Mouse (Mus musculus) right cerebral cortex, postnatal 14 days (tissue): ENCODE results near the gene Efcab8.
"Not testable (repeated sequence)": the region's sequence is repeated elsewhere in the genome, so short reads cannot be mapped to it uniquely, and the experiment has no call there.

Experiments
- DNase-seq: peaks from one replicate; pipeline ENCODE4 v3.0.0; 2022

The Efcab8 gene

DNA sequence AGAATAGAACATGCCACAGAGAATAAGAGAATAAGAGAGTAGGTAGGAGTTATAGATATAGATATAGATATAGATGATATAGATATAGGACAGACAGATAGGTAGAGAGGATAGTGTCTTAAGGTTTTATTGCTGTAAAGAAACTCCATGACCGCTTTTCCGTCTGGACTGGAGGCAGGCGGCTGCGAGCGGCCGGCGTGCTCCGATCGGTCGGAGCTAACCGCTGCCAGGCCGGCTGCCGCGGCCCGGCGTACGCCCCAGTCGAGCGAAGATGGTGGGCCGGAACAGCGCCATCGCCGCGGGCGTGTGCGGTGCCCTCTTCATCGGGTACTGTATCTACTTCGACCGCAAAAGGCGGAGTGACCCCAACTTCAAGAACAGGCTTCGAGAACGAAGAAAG is 46.2 kb downstream of the Efcab8 start:
- not testable (repeated sequence) for DNase-seq

DNA sequence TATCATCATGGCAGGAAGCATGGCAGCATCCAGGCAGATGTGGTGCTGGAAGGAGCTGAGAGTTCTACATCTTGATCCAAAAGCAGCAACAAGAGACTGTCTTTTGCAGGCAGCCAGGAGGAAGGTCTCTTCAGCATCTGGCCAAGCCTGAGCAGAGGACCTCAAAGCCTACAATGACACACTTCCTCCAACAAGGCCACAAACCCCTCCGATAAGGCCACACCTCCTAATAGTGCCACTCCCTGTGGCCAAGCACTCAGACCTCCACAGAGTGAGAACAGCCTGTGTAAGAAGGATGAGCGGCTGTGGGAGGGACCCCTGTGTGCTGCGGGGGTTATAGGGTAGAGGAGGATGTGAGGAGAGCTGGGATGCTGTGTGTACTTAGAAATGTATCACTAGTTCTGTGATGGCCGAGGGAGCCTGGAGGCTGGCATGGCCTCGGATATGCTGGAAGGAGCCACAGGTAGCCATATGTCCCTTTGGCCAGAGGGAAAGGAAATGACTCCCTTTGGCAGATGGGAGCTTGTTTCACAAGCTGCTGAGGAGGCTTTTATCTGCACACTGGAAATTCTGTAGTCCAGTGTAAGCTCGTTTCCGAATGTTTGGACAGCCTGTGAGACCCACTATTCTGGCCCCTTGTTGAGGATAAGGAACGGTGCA is 47.6 kb downstream of the Efcab8 start:
- DNase-seq: no peak

DNA sequence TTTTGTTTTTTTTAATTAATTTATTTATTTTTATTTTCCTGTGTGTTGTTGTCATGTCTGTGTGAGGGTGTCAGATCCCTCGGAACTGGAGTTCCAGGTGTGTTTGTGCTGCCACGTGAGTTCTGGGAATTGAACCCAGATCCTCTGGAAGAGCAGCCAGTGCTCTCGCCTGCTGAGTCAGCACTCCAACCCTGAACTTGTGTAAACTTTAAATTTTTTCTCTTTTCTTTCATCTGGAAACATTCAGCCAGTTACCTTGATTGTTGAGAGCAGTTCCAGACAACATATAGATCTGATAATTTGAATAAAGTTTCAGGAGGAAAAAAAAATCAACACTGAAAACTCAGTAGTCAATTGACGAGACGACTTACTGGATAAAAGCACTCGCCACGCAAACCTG is 49.0 kb downstream of the Efcab8 start:
- DNase-seq: no peak

DNA sequence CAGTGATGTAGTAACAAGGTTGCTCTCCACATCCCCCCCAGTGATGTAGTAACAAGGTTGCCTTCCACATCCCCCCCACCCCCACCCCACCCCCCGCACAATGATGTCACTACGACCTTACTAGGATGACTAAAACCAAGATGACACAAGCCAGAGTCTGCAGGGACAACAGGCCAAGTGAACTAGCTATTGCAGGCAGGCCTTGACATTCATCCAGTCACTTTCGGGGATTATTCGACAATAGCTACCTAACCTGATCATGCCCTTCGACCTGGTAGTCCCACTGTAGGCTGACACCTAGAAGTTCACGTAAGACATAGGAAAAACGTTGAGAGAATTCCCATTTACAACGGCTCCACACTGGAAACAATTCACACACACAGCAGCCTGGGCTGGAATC is 53.6 kb downstream of the Efcab8 start:
- no peak for DNase-seq

DNA sequence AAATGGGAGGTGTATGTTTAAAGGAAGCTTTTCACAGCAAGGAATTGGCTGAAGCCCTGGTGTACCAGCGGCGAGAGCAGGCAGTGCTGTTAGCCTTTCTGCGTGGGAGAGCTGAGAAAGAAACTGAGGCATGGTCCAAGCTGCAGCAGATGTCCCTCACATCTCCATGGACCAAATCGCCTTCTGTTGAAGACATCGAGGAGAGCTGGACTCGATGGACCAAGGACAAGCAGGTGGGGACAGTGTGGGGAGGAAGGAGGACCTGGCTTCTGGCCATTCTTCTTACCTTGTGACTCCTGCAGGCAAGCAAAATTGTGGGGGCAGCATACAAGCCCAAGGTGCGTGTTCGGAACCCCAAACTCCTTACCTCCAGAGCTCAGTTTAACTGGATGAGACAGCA is 63.1 kb downstream of the Efcab8 start:
- DNase-seq: no peak

DNA sequence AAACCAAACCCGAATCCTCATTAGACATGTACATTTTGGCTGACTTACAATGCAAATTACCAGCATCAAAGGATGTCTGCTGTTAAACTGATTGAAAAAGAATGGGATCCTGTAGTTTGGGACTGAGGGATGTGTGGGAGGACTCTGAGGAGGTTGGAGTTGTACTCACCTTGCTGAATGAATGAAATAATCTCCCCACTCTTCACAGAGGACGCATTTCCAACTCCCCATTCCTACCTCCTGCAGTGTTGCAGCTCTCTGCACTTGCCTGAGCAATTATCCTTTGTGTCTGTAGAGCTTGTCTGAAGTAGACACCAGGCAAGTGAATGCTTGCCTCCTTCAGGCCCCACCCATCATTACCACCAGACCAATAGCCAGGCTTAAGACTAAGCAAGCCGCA is 68.7 kb downstream of the Efcab8 start:
- no peak for DNase-seq

DNA sequence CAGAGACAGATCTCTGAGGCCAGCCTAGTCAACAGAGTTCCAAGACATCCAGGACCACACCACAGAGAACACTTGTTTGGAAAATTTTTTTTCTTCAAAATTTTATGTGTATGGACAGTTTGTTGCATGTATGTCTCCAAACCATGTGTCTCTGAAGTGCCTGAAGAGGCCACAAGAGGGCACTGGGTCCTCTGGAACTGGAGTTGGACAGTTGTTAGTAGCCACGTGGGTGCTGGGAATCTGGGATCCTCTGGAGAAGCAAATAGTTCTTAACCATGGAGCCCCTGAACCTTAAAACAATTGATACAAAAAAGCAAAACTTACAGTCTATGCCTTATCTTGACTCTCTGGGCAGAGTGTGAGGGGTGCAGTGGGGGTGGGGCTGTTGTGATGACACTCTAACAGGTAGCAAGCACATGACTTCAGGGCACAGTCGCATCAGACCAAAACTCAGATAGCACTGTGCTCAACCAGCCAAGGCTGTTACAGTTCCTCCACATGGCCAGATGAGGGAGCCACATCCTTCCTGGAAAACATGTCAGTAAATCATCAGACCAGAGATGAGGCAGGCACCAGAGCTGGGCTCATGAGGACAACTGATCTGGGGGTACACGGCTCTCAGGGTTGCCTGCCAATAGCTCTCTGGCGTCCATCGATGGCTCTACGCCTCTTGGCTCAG is 70.8 kb downstream of the Efcab8 start:
- DNase-seq: no peak

DNA sequence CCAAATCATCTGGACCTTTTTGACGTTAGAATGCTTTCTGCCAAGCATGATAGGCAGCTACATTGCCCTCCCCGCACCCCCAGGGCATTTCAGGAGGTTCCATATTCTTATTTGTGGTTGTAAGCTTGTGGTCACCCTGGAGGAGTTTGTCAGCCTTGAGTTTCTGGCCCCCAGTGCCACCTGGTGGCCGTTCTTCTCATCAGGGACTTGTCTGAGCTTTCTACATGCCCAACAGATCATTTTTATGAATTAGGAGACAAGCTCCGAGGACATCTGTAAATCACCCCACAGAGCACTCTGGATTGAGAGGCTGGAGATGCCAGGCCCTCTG is 71.3 kb downstream of the Efcab8 start:
- DNase-seq: peak; percentile 61

DNA sequence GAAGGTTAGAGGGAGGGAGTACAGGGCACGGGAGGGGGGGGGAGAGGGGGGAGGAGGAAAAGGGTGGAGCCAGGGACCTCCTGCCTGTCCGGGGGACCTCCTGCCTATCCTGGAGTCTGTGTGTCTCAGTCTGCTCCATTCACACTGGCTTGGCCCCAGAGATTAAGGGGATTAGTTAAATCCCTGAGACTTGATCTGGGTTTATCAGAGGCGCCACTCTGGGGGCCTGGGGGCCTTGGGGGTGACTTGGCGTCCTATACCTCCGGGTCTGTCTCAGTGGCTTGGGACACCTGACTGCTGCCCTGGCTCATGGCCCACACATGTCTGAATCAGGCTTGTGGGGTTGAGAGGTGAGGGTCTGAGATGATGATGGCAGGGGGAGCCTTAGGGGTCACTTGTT is 73.8 kb downstream of the Efcab8 start:
- no peak for DNase-seq

DNA sequence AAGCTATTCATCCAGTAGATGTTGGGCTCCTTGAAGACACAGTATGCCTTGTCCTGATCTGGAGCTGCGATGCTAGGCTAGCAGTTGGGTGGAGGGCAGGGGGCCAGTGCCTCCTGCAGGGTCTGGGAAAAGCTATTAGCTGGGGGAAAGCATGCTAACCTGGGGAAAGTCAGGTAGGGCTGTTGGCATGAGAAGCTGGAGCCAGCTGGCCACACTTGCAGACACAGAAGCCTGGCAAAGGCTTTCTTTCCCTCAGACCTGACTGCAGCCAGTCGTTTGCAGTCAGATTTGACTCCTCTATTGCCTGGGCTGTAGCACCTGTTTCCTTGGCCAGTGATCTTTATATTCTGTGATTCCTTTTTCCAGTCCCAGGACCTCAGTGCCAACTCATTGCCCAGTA is 79.8 kb downstream of the Efcab8 start:
- DNase-seq: no peak

DNA sequence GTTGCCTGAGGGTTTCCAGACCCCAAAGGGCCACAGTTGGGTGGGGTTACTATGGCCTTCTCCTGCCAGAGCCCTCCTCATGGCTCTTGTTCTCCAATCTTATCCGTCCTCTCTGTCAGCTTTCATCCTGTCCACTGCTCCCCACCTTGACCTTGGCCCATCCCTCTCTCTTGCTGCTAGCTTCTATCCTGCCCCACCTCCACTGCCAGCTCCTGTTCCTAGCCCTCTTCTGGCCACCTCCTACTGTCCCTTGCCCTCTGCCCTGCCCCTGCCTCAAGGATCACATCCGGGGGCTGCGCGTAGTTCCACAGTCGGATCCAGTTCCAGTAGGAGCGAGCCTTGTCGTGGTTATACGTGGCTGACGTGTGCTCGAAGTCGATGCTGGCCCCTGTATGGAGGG is 80.6 kb downstream of the Efcab8 start:
- DNase-seq: no peak

DNA sequence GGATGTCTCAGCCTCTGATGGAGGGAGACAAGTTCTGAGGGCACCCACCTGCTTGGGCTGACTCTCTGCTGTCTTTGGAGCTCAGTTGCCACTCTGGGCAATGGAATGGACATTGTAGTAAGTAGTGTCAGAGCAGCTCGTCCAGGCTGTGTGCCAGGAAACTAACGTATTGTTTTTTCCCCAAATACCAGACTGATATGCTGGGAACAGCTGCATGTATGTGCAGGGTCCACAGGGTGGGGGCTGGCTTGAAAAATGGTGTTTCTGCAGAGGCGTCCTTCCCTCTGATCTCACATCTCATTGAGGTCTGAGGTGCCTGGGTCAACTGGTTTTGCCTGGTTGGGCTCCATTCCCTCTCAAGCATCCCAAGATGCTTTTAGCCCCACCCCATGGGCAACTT is 81.0 kb downstream of the Efcab8 start:
- DNase-seq: no peak

DNA sequence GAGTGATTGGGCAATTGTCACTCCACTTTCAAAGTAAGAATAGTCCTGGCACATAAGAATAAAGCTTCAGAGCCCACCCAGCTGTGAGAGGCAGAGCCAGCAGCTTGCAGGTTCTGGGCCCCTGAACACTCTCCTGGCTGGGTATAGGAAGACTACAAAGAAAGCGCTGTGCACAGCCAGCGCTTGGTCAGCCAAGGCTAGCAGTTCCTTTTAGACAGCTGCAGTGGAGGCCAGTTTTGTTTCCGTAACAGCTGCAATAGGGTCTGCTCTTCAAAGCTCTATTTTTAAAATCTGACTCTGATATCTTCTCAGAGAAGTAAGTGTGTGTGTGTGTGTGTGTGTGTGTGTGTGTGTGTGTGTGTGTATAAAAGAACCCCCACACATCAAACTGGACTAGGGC is 82.2 kb downstream of the Efcab8 start:
- no peak for DNase-seq

DNA sequence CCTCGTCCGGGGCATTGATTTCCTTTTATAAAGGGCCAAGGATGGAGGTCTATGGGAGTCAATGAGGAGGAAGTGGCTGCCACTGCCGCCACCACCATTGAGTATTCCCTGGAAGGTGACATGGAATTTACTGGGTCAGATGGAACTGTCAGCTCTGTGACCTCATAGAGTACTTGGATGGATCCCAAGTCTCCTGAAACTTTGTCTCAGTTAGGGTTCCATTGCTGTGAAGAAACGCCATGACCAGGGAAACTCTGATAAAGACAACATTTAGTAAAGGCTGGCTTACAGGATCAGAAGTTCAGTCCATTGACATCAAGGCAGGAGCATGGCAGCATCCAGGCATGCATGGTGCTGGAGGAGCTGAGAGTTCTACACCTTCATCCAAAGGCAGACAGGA is 91.3 kb downstream of the Efcab8 start, which contains the start of gene Sun5:
Sun5 (minus strand) TSS at position 101 of the 400 bp plus-strand sequence.
- no peak for DNase-seq

DNA sequence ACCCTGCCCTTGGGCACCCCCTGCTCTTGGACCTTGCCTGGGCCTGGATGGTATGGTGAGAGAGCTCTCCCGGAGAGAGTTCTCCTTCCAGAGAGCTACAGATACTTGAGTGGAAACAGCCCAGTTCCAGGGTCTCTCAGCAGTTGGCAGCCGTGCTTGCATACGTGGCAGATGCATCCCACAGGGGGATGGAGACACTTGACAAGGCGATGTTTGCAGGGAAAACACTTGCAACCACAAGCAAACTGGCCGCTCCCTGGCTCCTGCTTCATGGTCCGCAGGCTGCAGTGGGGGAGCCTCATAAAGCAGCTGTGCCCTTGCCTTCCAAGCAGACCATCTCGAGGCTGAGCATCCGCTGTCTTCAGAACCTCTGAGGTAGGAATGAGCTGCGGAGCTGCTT is 95.0 kb downstream of the Efcab8 start, which contains the start of gene Bpifb2:
Bpifb2 (plus strand) TSS at position 301 of the 400 bp plus-strand sequence.
- DNase-seq: no peak
